Mouse (Mus musculus): ENCODE data around the gene Astl. TPM values are rescaled to one million over a fixed set of nuclear protein-coding genes. Genes with fewer than 3 reads are reported as not detected.

Gene Astl
- total and polyA plus RNA-seq, 2 experiments = not detected

- Histone ChIP-seq H3K27me3 (ENCODE audit: control insufficient read depth, insufficient read depth, low read length) (no peaks in the 10 kb centered on the region), H3K36me3 (ENCODE audit: control insufficient read depth, insufficient read depth, low read length) (no peaks in the 10 kb centered on the region), H3K9ac (ENCODE audit: low read depth, low read length) (no peak overlapping the region), H3K4me3 (ENCODE audit: insufficient read depth, low read depth, low read length) (no peak overlapping the region), H3K27ac (replicated peaks; ENCODE audit: insufficient read depth, low read depth, low read length) (no peak overlapping the region; the same call in 1 of the 2 replicates), H3K4me1 (ENCODE audit: control insufficient read depth, insufficient read depth, low read length) (no peaks in the 10 kb centered on the region; the same call in 1 of the 2 replicates), H3K79me2 (ENCODE audit: control insufficient read depth, insufficient read depth, low read length) (no peaks in the 10 kb centered on the region)
- TF ChIP-seq CTCF (IDR thresholded peaks at IDR 0.05; ENCODE audit: low read depth, low read length) (no peak), POLR2A (IDR thresholded peaks at IDR 0.05; ENCODE audit: extremely low read depth, insufficient read depth, low read length) (no peak)
- WGBS = 73% methylated on average over 4 of the region's 4 CpGs
- no peak for DNase-seq (ENCODE audit: extremely low read depth, low read depth, low spot score)
These were observed 52.4 kb downstream of the Astl start for GRCm38 (mm10) chr2:127390846-127391245.

- no peaks in the 10 kb centered on the region; the same call in 1 of the 2 replicates for H3K4me1 ChIP-seq (ENCODE audit: control insufficient read depth, insufficient read depth, low read length)
- no peaks in the 10 kb centered on the region for H3K36me3 ChIP-seq (ENCODE audit: control insufficient read depth, insufficient read depth, low read length)
- WGBS = 78% methylated on average over 3 of the region's 3 CpGs
- no peak overlapping the region for H3K9ac ChIP-seq (ENCODE audit: low read depth, low read length)
- no peaks in the 10 kb centered on the region for H3K79me2 ChIP-seq (ENCODE audit: control insufficient read depth, insufficient read depth, low read length)
- no peak overlapping the region for H3K4me3 ChIP-seq (ENCODE audit: insufficient read depth, low read depth, low read length)
- no peak overlapping the region; the same call in 1 of the 2 replicates for H3K27ac ChIP-seq (replicated peaks; ENCODE audit: insufficient read depth, low read depth, low read length)
- H3K27me3 ChIP-seq (ENCODE audit: control insufficient read depth, insufficient read depth, low read length) = no peaks in the 10 kb centered on the region
- TF ChIP-seq POLR2A (IDR thresholded peaks at IDR 0.05; ENCODE audit: extremely low read depth, insufficient read depth, low read length) = no peak
- TF ChIP-seq CTCF (IDR thresholded peaks at IDR 0.05; ENCODE audit: low read depth, low read length) = no peak
- no peak for DNase-seq (ENCODE audit: extremely low read depth, low read depth, low spot score)
These were observed 52.9 kb downstream of the Astl start for GRCm38 (mm10) chr2:127391323-127391722.

- Histone ChIP-seq H3K36me3 (ENCODE audit: control insufficient read depth, insufficient read depth, low read length) (no peaks in the 10 kb centered on the region), H3K4me3 (ENCODE audit: insufficient read depth, low read depth, low read length) (no peak overlapping the region), H3K27ac (replicated peaks; ENCODE audit: insufficient read depth, low read depth, low read length) (peak overlapping the region; percentile 28; the same call in 1 of the 2 replicates), H3K27me3 (ENCODE audit: control insufficient read depth, insufficient read depth, low read length) (no peaks in the 10 kb centered on the region), H3K9ac (ENCODE audit: low read depth, low read length) (no peak overlapping the region), H3K79me2 (ENCODE audit: control insufficient read depth, insufficient read depth, low read length) (no peaks in the 10 kb centered on the region), H3K4me1 (ENCODE audit: control insufficient read depth, insufficient read depth, low read length) (peaks cover 3% of the 10 kb centered on the region; the same call in 1 of the 2 replicates)
- TF ChIP-seq CTCF (IDR thresholded peaks at IDR 0.05; ENCODE audit: low read depth, low read length) (no peak), POLR2A (IDR thresholded peaks at IDR 0.05; ENCODE audit: extremely low read depth, insufficient read depth, low read length) (no peak)
- 91% methylated on average over 5 of the region's 5 CpGs for WGBS
- DNase-seq (ENCODE audit: extremely low read depth, low read depth, low spot score) = peak; percentile 64
These were observed 56.2 kb downstream of the Astl start for GRCm38 (mm10) chr2:127394606-127395161.

- no peaks in the 10 kb centered on the region for H3K79me2 ChIP-seq (ENCODE audit: control insufficient read depth, insufficient read depth, low read length)
- H3K27ac ChIP-seq (replicated peaks; ENCODE audit: insufficient read depth, low read depth, low read length) = no peak overlapping the region
- no peak for TF ChIP-seq CTCF (IDR thresholded peaks at IDR 0.05; ENCODE audit: low read depth, low read length)
- TF ChIP-seq POLR2A (IDR thresholded peaks at IDR 0.05; ENCODE audit: extremely low read depth, insufficient read depth, low read length) = no peak
- 30% methylated on average over 7 of the region's 7 CpGs for WGBS
- H3K4me1 ChIP-seq (ENCODE audit: control insufficient read depth, insufficient read depth, low read length) = peaks cover 3% of the 10 kb centered on the region; the same call in 1 of the 2 replicates
- H3K4me3 ChIP-seq (ENCODE audit: insufficient read depth, low read depth, low read length) = no peak overlapping the region
- no peaks in the 10 kb centered on the region for H3K27me3 ChIP-seq (ENCODE audit: control insufficient read depth, insufficient read depth, low read length)
- no peaks in the 10 kb centered on the region for H3K36me3 ChIP-seq (ENCODE audit: control insufficient read depth, insufficient read depth, low read length)
- no peak overlapping the region for H3K9ac ChIP-seq (ENCODE audit: low read depth, low read length)
- peak; percentile 74 for DNase-seq (ENCODE audit: extremely low read depth, low read depth, low spot score)
These were observed 60.3 kb downstream of the Astl start for GRCm38 (mm10) chr2:127398738-127399137.

Other genes with a start within 250 kb of the Astl start
- 0.65 and 2.3 TPM in 2 replicates for gene Ncaph, start 204.7 kb upstream of the Astl start, total RNA-seq (2014; rRNA removed)
- 0.14 and 0.24 TPM in 2 replicates for gene Ncaph, start 204.7 kb upstream of the Astl start, polyA plus RNA-seq (2012; rRNA removed)
- gene Itpripl1, start 195.2 kb upstream of the Astl start, total RNA-seq (2014; rRNA removed) = 4.8 and 5.3 TPM in 2 replicates
- 4.7 and 6.1 TPM in 2 replicates for gene Itpripl1, start 195.2 kb upstream of the Astl start, polyA plus RNA-seq (2012; rRNA removed)
- 0.74 and 1.2 TPM in 2 replicates for gene 1810024B03Rik, start 130.4 kb upstream of the Astl start, total RNA-seq (2014; rRNA removed)
- 0.82 and 1.0 TPM in 2 replicates for gene 1810024B03Rik, start 130.4 kb upstream of the Astl start, polyA plus RNA-seq (2012; rRNA removed)
- gene Snrnp200, start 130.3 kb upstream of the Astl start, total RNA-seq (2014; rRNA removed) = 52.3 and 60.0 TPM in 2 replicates
- gene Snrnp200, start 130.3 kb upstream of the Astl start, polyA plus RNA-seq (2012; rRNA removed) = 20.5 and 28.0 TPM in 2 replicates
- 44.9 and 50.9 TPM in 2 replicates for gene Ciao1, start 90.8 kb upstream of the Astl start, total RNA-seq (2014; rRNA removed)
- 60.5 and 62.7 TPM in 2 replicates for gene Ciao1, start 90.8 kb upstream of the Astl start, polyA plus RNA-seq (2012; rRNA removed)
- 16.6 and 18.5 TPM in 2 replicates for gene Tmem127, start 90.7 kb upstream of the Astl start, total RNA-seq (2014; rRNA removed)
- gene Tmem127, start 90.7 kb upstream of the Astl start, polyA plus RNA-seq (2012; rRNA removed) = 45.8 and 50.5 TPM in 2 replicates
- 102 and 119 TPM in 2 replicates for gene Stard7, start 68.4 kb upstream of the Astl start, total RNA-seq (2014; rRNA removed)
- 51.2 and 54.3 TPM in 2 replicates for gene Stard7, start 68.4 kb upstream of the Astl start, polyA plus RNA-seq (2012; rRNA removed)
- gene Dusp2, start 2.5 kb upstream of the Astl start, total RNA-seq (2014; rRNA removed) = 0.37 and 1.2 TPM in 2 replicates
- 0.45 and 0.83 TPM in 2 replicates for gene Dusp2, start 2.5 kb upstream of the Astl start, polyA plus RNA-seq (2012; rRNA removed)
- gene Adra2b, start 24.6 kb downstream of the Astl start, total RNA-seq (2014; rRNA removed) = 2.5 and 4.0 TPM in 2 replicates
- 5.0 TPM in 2 replicates for gene Adra2b, start 24.6 kb downstream of the Astl start, polyA plus RNA-seq (2012; rRNA removed)
- 1.2 and 1.3 TPM in 2 replicates for gene Gpat2, start 86.6 kb downstream of the Astl start, total RNA-seq (2014; rRNA removed)
- gene Gpat2, start 86.6 kb downstream of the Astl start, polyA plus RNA-seq (2012; rRNA removed) = 2.1 and 2.2 TPM in 2 replicates
- 17.5 and 18.5 TPM in 2 replicates for gene Fahd2a, start 105.9 kb downstream of the Astl start, total RNA-seq (2014; rRNA removed)
- gene Fahd2a, start 105.9 kb downstream of the Astl start, polyA plus RNA-seq (2012; rRNA removed) = 21.5 and 27.3 TPM in 2 replicates
- gene Kcnip3, start 183.5 kb downstream of the Astl start, total RNA-seq (2014; rRNA removed) = 0.09 and 0.67 TPM in 2 replicates
- 0.25 and 0.45 TPM in 2 replicates for gene Kcnip3, start 183.5 kb downstream of the Astl start, polyA plus RNA-seq (2012; rRNA removed)
- 0.07 TPM in 1 of 2 replicates, not detected in the other for gene Prom2, start 202.8 kb downstream of the Astl start, total RNA-seq (2014; rRNA removed)
- gene Prom2, start 202.8 kb downstream of the Astl start, polyA plus RNA-seq (2012; rRNA removed) = 5.9 TPM in 1 of 2 replicates, not detected in the other
- gene Zfp661, start 248.5 kb downstream of the Astl start, total RNA-seq (2014; rRNA removed) = 2.9 and 3.1 TPM in 2 replicates
- gene Zfp661, start 248.5 kb downstream of the Astl start, polyA plus RNA-seq (2012; rRNA removed) = 2.3 TPM in 2 replicates
- 53.2 and 59.9 TPM in 2 replicates for gene Mrps5, start 248.6 kb downstream of the Astl start, total RNA-seq (2014; rRNA removed)
- gene Mrps5, start 248.6 kb downstream of the Astl start, polyA plus RNA-seq (2012; rRNA removed) = 47.1 and 59.8 TPM in 2 replicates

Measured in liver, adult 2 months (tissue).